Mouse (Mus musculus): Measurements from ENCODE around the gene Trip11. TPM values are rescaled to one million over a fixed set of nuclear protein-coding genes. Genes with fewer than 3 reads are reported as not detected.

The Trip11 gene
- polyA plus RNA-seq, 1 experiment from 2014 or later: 16.4 TPM

GRCm38 (mm10) chr12:101851314-101851713 is 61.8 kb downstream of the Trip11 start:
- H3K9me3 ChIP-seq (replicated peaks; ENCODE audit: control insufficient read depth, low read length, poor library complexity, severe bottlenecking): no peaks in the 10 kb centered on the region
- no peaks in the 10 kb centered on the region for H3K27me3 ChIP-seq (ENCODE audit: control insufficient read depth, insufficient read depth, low read depth, low read length)
- no peak overlapping the region for H3K4me2 ChIP-seq (ENCODE audit: low read length)
- no peaks in the 10 kb centered on the region for H3K4me1 ChIP-seq (ENCODE audit: control insufficient read depth, insufficient read depth, low read length)
- 91% methylated on average over 9 of the region's 9 CpGs for WGBS
- no peak overlapping the region for H3K4me3 ChIP-seq (ENCODE audit: low read depth, low read length)
- peaks cover 3% of the 10 kb centered on the region; the same call in 1 of the 2 replicates for H3K36me3 ChIP-seq (ENCODE audit: control insufficient read depth, insufficient read depth, low read length)
- H3K9ac ChIP-seq (ENCODE audit: low read depth, low read length): no peak overlapping the region
- no peak for ATAC-seq
- H3K27ac ChIP-seq (ENCODE audit: low read length): no peak overlapping the region

DNA sequence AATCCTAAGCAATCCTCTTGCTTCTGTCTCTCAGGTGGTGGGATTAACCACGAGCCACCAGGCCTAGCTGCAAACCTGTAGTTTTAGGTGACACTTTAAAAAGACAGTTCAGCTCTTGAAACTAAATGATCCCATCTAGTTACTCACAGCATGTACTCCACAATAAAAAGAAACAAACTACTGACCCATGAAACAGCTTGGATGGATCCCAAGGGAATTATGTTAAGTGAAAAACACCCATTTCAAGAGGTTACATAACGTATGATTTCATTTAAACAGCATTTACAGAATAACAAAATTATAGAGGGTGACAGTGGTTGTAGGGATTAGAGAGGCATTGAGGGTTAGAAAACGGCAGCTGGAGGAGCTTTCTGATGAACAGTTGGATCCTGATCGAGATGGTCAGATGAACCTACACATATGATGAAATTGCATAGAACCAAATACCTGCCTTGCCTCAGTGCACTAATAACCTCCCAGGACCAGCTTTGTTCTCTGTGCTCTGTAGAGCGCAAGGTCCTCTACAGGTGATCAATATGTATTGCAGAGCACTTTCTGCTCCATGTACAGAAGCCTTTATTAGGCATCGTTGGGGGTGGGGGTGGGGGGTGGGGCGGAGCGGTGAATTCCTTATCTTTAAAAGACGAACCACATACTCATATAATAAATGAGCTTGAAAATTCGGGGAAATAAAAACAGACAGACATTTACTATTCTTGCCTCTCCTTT is 76.4 kb downstream of the Trip11 start:
- Histone ChIP-seq H3K27ac (ENCODE audit: low read length) (no peak overlapping the region), H3K36me3 (ENCODE audit: control insufficient read depth, insufficient read depth, low read length) (peaks cover 13% of the 10 kb centered on the region; the same call in 1 of the 2 replicates), H3K27me3 (ENCODE audit: control insufficient read depth, insufficient read depth, low read depth, low read length) (no peaks in the 10 kb centered on the region), H3K4me1 (ENCODE audit: control insufficient read depth, insufficient read depth, low read length) (no peaks in the 10 kb centered on the region), H3K9me3 (replicated peaks; ENCODE audit: control insufficient read depth, low read length, poor library complexity, severe bottlenecking) (no peaks in the 10 kb centered on the region), H3K4me2 (ENCODE audit: low read length) (no peak overlapping the region), H3K9ac (ENCODE audit: low read depth, low read length) (no peak overlapping the region), H3K4me3 (ENCODE audit: low read depth, low read length) (no peak overlapping the region)
- ATAC-seq: no peak
- WGBS: 88% methylated on average over 10 of the region's 10 CpGs

GRCm38 (mm10) chr12:101834715-101835114 is 78.4 kb downstream of the Trip11 start:
- H3K27me3 ChIP-seq (ENCODE audit: control insufficient read depth, insufficient read depth, low read depth, low read length): no peaks in the 10 kb centered on the region
- 90% methylated on average over 4 of the region's 4 CpGs for WGBS
- no peak for ATAC-seq
- no peak overlapping the region for H3K9ac ChIP-seq (ENCODE audit: low read depth, low read length)
- no peak overlapping the region for H3K27ac ChIP-seq (ENCODE audit: low read length)
- H3K9me3 ChIP-seq (replicated peaks; ENCODE audit: control insufficient read depth, low read length, poor library complexity, severe bottlenecking): no peaks in the 10 kb centered on the region
- H3K36me3 ChIP-seq (ENCODE audit: control insufficient read depth, insufficient read depth, low read length): peaks cover 13% of the 10 kb centered on the region; the same call in 1 of the 2 replicates
- H3K4me2 ChIP-seq (ENCODE audit: low read length): no peak overlapping the region
- H3K4me1 ChIP-seq (ENCODE audit: control insufficient read depth, insufficient read depth, low read length): no peaks in the 10 kb centered on the region
- H3K4me3 ChIP-seq (ENCODE audit: low read depth, low read length): no peak overlapping the region

GRCm38 (mm10) chr12:101833776-101834175 is 79.3 kb downstream of the Trip11 start:
- Histone ChIP-seq H3K27me3 (ENCODE audit: control insufficient read depth, insufficient read depth, low read depth, low read length) (no peaks in the 10 kb centered on the region), H3K9me3 (replicated peaks; ENCODE audit: control insufficient read depth, low read length, poor library complexity, severe bottlenecking) (no peaks in the 10 kb centered on the region), H3K9ac (ENCODE audit: low read depth, low read length) (no peak overlapping the region), H3K4me1 (ENCODE audit: control insufficient read depth, insufficient read depth, low read length) (no peaks in the 10 kb centered on the region), H3K36me3 (ENCODE audit: control insufficient read depth, insufficient read depth, low read length) (peaks cover 13% of the 10 kb centered on the region; the same call in 1 of the 2 replicates), H3K4me3 (ENCODE audit: low read depth, low read length) (no peak overlapping the region), H3K4me2 (ENCODE audit: low read length) (no peak overlapping the region), H3K27ac (ENCODE audit: low read length) (no peak overlapping the region)
- WGBS: 88% methylated on average over 8 of the region's 8 CpGs
- no peak for ATAC-seq

GRCm38 (mm10) chr12:101833115-101833506 is 80.0 kb downstream of the Trip11 start:
- Histone ChIP-seq H3K4me2 (ENCODE audit: low read length) (no peak overlapping the region), H3K9ac (ENCODE audit: low read depth, low read length) (no peak overlapping the region), H3K27ac (ENCODE audit: low read length) (no peak overlapping the region), H3K36me3 (ENCODE audit: control insufficient read depth, insufficient read depth, low read length) (peaks cover 11% of the 10 kb centered on the region; the same call in 1 of the 2 replicates), H3K9me3 (replicated peaks; ENCODE audit: control insufficient read depth, low read length, poor library complexity, severe bottlenecking) (no peaks in the 10 kb centered on the region), H3K4me3 (ENCODE audit: low read depth, low read length) (no peak overlapping the region), H3K27me3 (ENCODE audit: control insufficient read depth, insufficient read depth, low read depth, low read length) (no peaks in the 10 kb centered on the region), H3K4me1 (ENCODE audit: control insufficient read depth, insufficient read depth, low read length) (no peaks in the 10 kb centered on the region)
- WGBS: 98% methylated on average over 6 of the region's 6 CpGs
- no peak for ATAC-seq

GRCm38 (mm10) chr12:101832179-101833114 is 80.6 kb downstream of the Trip11 start:
- Histone ChIP-seq H3K9ac (ENCODE audit: low read depth, low read length) (no peak overlapping the region), H3K27me3 (ENCODE audit: control insufficient read depth, insufficient read depth, low read depth, low read length) (no peaks in the 10 kb centered on the region), H3K9me3 (replicated peaks; ENCODE audit: control insufficient read depth, low read length, poor library complexity, severe bottlenecking) (no peaks in the 10 kb centered on the region), H3K27ac (ENCODE audit: low read length) (no peak overlapping the region), H3K4me3 (ENCODE audit: low read depth, low read length) (no peak overlapping the region), H3K4me2 (ENCODE audit: low read length) (no peak overlapping the region), H3K36me3 (ENCODE audit: control insufficient read depth, insufficient read depth, low read length) (peaks cover 10% of the 10 kb centered on the region; the same call in 1 of the 2 replicates), H3K4me1 (ENCODE audit: control insufficient read depth, insufficient read depth, low read length) (no peaks in the 10 kb centered on the region)
- WGBS: 92% methylated on average over 7 of the region's 7 CpGs
- ATAC-seq: no peak

DNA sequence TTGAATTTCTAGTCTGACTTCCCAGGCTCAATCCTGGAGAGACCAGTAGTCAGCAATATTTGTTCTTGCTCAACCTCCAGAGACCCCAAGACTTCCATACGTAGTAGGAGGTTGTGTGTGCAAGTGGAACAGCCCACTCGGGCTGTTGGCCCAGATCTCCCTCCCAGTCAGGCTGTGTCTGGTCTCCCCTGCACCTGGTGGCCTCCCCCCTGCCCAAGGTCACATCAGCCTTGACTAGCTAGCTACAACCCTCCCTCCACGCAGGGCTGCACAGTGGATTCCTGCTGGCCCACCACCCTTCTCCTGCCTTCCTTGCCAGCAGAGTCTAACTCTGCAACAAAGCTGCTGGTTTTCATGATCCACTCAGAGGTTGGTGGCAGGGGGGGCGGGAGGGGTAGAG is 81.8 kb downstream of the Trip11 start:
- no peaks in the 10 kb centered on the region for H3K9me3 ChIP-seq (replicated peaks; ENCODE audit: control insufficient read depth, low read length, poor library complexity, severe bottlenecking)
- H3K4me3 ChIP-seq (ENCODE audit: low read depth, low read length): no peak overlapping the region
- H3K27ac ChIP-seq (ENCODE audit: low read length): no peak overlapping the region
- no peak overlapping the region for H3K9ac ChIP-seq (ENCODE audit: low read depth, low read length)
- 81% methylated on average over 4 of the region's 4 CpGs for WGBS
- H3K4me2 ChIP-seq (ENCODE audit: low read length): no peak overlapping the region
- ATAC-seq: no peak
- H3K4me1 ChIP-seq (ENCODE audit: control insufficient read depth, insufficient read depth, low read length): no peaks in the 10 kb centered on the region
- 0 out of 2 replicates have a peak, but pooled peaks cover 9% of the 10 kb centered on the region for H3K36me3 ChIP-seq (ENCODE audit: control insufficient read depth, insufficient read depth, low read length)
- H3K27me3 ChIP-seq (ENCODE audit: control insufficient read depth, insufficient read depth, low read depth, low read length): no peaks in the 10 kb centered on the region

GRCm38 (mm10) chr12:101823161-101823560 is 89.9 kb downstream of the Trip11 start:
- WGBS: 94% methylated on average over 4 of the region's 4 CpGs
- no peak overlapping the region for H3K4me2 ChIP-seq (ENCODE audit: low read length)
- H3K9me3 ChIP-seq (replicated peaks; ENCODE audit: control insufficient read depth, low read length, poor library complexity, severe bottlenecking): no peaks in the 10 kb centered on the region
- H3K27ac ChIP-seq (ENCODE audit: low read length): no peak overlapping the region
- ATAC-seq: no peak
- H3K36me3 ChIP-seq (ENCODE audit: control insufficient read depth, insufficient read depth, low read length): no peaks in the 10 kb centered on the region
- no peaks in the 10 kb centered on the region for H3K4me1 ChIP-seq (ENCODE audit: control insufficient read depth, insufficient read depth, low read length)
- no peak overlapping the region for H3K9ac ChIP-seq (ENCODE audit: low read depth, low read length)
- H3K27me3 ChIP-seq (ENCODE audit: control insufficient read depth, insufficient read depth, low read depth, low read length): peaks cover 2% of the 10 kb centered on the region; the same call in 1 of the 2 replicates
- no peak overlapping the region for H3K4me3 ChIP-seq (ENCODE audit: low read depth, low read length)

GRCm38 (mm10) chr12:101821596-101821995 is 91.5 kb downstream of the Trip11 start:
- H3K9ac ChIP-seq (ENCODE audit: low read depth, low read length): no peak overlapping the region
- H3K36me3 ChIP-seq (ENCODE audit: control insufficient read depth, insufficient read depth, low read length): no peaks in the 10 kb centered on the region
- no peaks in the 10 kb centered on the region for H3K9me3 ChIP-seq (replicated peaks; ENCODE audit: control insufficient read depth, low read length, poor library complexity, severe bottlenecking)
- H3K4me1 ChIP-seq (ENCODE audit: control insufficient read depth, insufficient read depth, low read length): no peaks in the 10 kb centered on the region
- H3K27ac ChIP-seq (ENCODE audit: low read length): no peak overlapping the region
- no peak for ATAC-seq
- peaks cover 2% of the 10 kb centered on the region; the same call in 1 of the 2 replicates for H3K27me3 ChIP-seq (ENCODE audit: control insufficient read depth, insufficient read depth, low read depth, low read length)
- H3K4me2 ChIP-seq (ENCODE audit: low read length): no peak overlapping the region
- H3K4me3 ChIP-seq (ENCODE audit: low read depth, low read length): no peak overlapping the region
- 38% methylated on average over 3 of the region's 3 CpGs for WGBS

Data from midbrain, embryonic 16.5 days (tissue).